Mouse (Mus musculus): Measurements from ENCODE around the gene Kctd10. TPM values are rescaled to one million over a fixed set of nuclear protein-coding genes. Genes with fewer than 3 reads are reported as not detected.

Gene Kctd10
- polyA plus RNA-seq, 1 experiment from 2014 or later, result 96.4 TPM

GRCm38 (mm10) chr5:114368121-114368520, 12.2 kb downstream of the Kctd10 start:
- ATAC-seq (ENCODE audit: low FRiP score, low TSS enrichment) (no peak), DNase-seq (ENCODE audit: low spot score) (no peak)
- no peak overlapping the region for H3K9ac ChIP-seq (ENCODE audit: low read length)
- H3K36me3 ChIP-seq (ENCODE audit: control insufficient read depth, insufficient read depth, low read length), result peaks cover 27% of the 10 kb centered on the region
- no peak for TF ChIP-seq EP300 (optimal IDR thresholded peaks at IDR 0.05)
- no peak for TF ChIP-seq CTCF (IDR thresholded peaks at IDR 0.05; ENCODE audit: low read depth)
- no peaks in the 10 kb centered on the region for H3K27me3 ChIP-seq (ENCODE audit: control insufficient read depth, insufficient read depth, low read length)
- no peaks in the 10 kb centered on the region for H3K9me3 ChIP-seq (ENCODE audit: control insufficient read depth, low read length)
- no peak overlapping the region for H3K4me2 ChIP-seq (replicated peaks; ENCODE audit: low read depth)
- H3K4me1 ChIP-seq (replicated peaks; ENCODE audit: control insufficient read depth, insufficient read depth), result peaks cover 35% of the 10 kb centered on the region
- no peak overlapping the region; the same call in 1 of the 2 replicates for H3K27ac ChIP-seq (replicated peaks)
- WGBS, result 82% methylated on average over 14 of the region's 14 CpGs
- no peak overlapping the region for H3K4me3 ChIP-seq (ENCODE audit: low read depth, low read length)

DNA sequence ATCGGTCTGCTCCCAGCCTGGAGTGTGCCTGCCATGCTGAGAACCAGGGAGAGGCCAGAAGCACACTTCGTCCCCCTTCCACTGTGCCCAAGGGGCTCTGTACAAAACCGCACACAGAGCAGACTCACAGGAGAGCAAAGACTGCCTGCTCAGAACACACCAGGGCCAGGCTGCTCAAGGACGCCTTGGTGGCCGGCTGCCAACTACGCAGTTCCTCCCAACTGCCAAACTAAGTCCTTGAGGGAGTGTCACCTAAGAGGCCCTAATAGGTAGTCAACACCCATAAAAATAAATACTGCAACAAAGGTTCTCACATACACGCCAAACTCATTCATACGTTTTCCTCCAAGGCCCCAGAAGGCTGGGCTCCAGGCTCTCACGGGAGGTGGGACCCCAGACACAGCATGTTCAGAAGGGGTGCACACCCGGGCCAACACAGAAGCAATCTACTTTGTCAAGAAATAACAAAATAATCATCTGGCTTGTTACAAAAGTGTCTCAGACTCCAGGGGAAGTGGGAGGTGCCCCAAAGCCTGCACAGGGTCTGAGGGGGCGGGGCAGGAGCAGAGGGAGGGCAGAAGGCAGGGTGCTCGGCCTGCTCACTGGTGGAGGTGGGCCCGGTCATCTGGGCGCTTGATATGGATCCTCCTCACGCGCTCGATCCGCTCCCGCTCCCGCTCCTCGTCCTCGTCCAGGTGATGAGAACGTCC, 15.1 kb downstream of the Kctd10 start:
- ATAC-seq (ENCODE audit: low FRiP score, low TSS enrichment), result peak; percentile 91
- H3K9ac ChIP-seq (ENCODE audit: low read length), result peak overlapping the region; percentile 45; the same call in 1 of the 2 replicates
- WGBS, result 45% methylated on average over 23 of the region's 23 CpGs
- peaks cover 33% of the 10 kb centered on the region for H3K36me3 ChIP-seq (ENCODE audit: control insufficient read depth, insufficient read depth, low read length)
- TF ChIP-seq CTCF (IDR thresholded peaks at IDR 0.05; ENCODE audit: low read depth) (no peak), EP300 (optimal IDR thresholded peaks at IDR 0.05) (no peak)
- no peaks in the 10 kb centered on the region for H3K27me3 ChIP-seq (ENCODE audit: control insufficient read depth, insufficient read depth, low read length)
- peak; percentile 92 for DNase-seq (ENCODE audit: low spot score)
- no peaks in the 10 kb centered on the region for H3K9me3 ChIP-seq (ENCODE audit: control insufficient read depth, low read length)
- H3K4me3 ChIP-seq (ENCODE audit: low read depth, low read length), result no peak overlapping the region
- 0 out of 2 replicates have a peak overlapping the region, but pooled peaks have one; percentile 8 for H3K4me2 ChIP-seq (replicated peaks; ENCODE audit: low read depth)
- peak overlapping the region; percentile 92 for H3K27ac ChIP-seq (replicated peaks)
- peaks cover 11% of the 10 kb centered on the region for H3K4me1 ChIP-seq (replicated peaks; ENCODE audit: control insufficient read depth, insufficient read depth)

- no peak overlapping the region for H3K4me2 ChIP-seq (replicated peaks; ENCODE audit: low read depth)
- TF ChIP-seq CTCF (IDR thresholded peaks at IDR 0.05; ENCODE audit: low read depth), result no peak
- no peak for TF ChIP-seq EP300 (optimal IDR thresholded peaks at IDR 0.05)
- H3K9me3 ChIP-seq (ENCODE audit: control insufficient read depth, low read length), result no peaks in the 10 kb centered on the region
- 85% methylated on average over 15 of the region's 15 CpGs for WGBS
- H3K4me1 ChIP-seq (replicated peaks; ENCODE audit: control insufficient read depth, insufficient read depth), result peaks cover 14% of the 10 kb centered on the region
- H3K4me3 ChIP-seq (ENCODE audit: low read depth, low read length), result no peak overlapping the region
- H3K9ac ChIP-seq (ENCODE audit: low read length), result no peak overlapping the region
- ATAC-seq (ENCODE audit: low FRiP score, low TSS enrichment) (no peak), DNase-seq (ENCODE audit: low spot score) (no peak)
- peaks cover 11% of the 10 kb centered on the region for H3K36me3 ChIP-seq (ENCODE audit: control insufficient read depth, insufficient read depth, low read length)
- H3K27me3 ChIP-seq (ENCODE audit: control insufficient read depth, insufficient read depth, low read length), result no peaks in the 10 kb centered on the region
- no peak overlapping the region for H3K27ac ChIP-seq (replicated peaks)
These were observed 19.3 kb downstream of the Kctd10 start for GRCm38 (mm10) chr5:114360968-114361367.

DNA sequence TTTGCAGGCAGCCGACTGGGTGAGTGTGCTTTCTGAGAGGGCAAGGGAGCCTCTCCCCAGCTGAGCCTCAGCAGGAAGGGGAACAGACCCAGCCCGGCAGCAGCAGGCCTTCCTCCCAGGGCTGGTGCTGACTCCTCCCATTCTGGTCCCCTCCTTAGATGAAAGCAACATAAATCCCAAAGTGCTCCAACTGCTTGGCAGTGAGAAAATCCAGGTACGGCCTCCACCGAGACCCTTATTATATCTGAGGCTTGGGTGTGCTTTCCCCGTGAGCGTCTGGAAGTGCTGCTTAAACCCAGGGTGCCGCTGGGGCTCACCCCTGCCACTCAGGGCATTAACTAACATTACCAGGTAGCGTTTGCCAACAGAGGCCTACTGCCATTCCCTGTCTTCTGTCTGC, 20.7 kb downstream of the Kctd10 start:
- ATAC-seq (ENCODE audit: low FRiP score, low TSS enrichment), result no peak
- no peak overlapping the region for H3K9ac ChIP-seq (ENCODE audit: low read length)
- DNase-seq (ENCODE audit: low spot score), result no peak
- H3K4me2 ChIP-seq (replicated peaks; ENCODE audit: low read depth), result no peak overlapping the region
- H3K4me1 ChIP-seq (replicated peaks; ENCODE audit: control insufficient read depth, insufficient read depth), result peaks cover 8% of the 10 kb centered on the region
- whole genome bisulfite sequencing, result 37% methylated on average over 8 of the region's 8 CpGs
- H3K27ac ChIP-seq (replicated peaks), result peak overlapping the region; percentile 40; the same call in 1 of the 2 replicates
- no peak for TF ChIP-seq CTCF (IDR thresholded peaks at IDR 0.05; ENCODE audit: low read depth)
- TF ChIP-seq EP300 (optimal IDR thresholded peaks at IDR 0.05), result no peak
- H3K36me3 ChIP-seq (ENCODE audit: control insufficient read depth, insufficient read depth, low read length), result peaks cover 9% of the 10 kb centered on the region
- no peaks in the 10 kb centered on the region for H3K27me3 ChIP-seq (ENCODE audit: control insufficient read depth, insufficient read depth, low read length)
- H3K4me3 ChIP-seq (ENCODE audit: low read depth, low read length), result no peak overlapping the region
- H3K9me3 ChIP-seq (ENCODE audit: control insufficient read depth, low read length), result no peaks in the 10 kb centered on the region

DNA sequence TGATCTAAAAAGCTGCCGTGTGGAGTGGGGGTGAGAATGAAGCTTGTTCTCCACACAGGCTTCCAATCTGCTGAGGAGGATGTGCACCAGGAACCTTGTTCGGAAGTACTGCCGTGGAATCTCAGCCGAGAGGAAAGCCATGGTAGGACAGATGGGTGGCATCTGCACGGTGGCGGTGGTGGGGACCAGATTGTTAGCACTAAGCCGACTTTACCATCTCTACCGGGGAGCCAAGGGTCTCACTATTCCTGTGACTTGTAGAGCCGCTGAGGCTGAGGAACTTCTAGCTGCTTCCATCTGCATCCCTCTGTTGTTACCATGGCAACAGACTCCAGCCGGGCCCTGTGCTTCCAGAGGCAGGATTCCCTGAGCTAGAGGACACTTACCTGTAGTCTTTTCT, 21.5 kb downstream of the Kctd10 start:
- no peak for TF ChIP-seq EP300 (optimal IDR thresholded peaks at IDR 0.05)
- TF ChIP-seq CTCF (IDR thresholded peaks at IDR 0.05; ENCODE audit: low read depth), result no peak
- no peak overlapping the region for H3K4me2 ChIP-seq (replicated peaks; ENCODE audit: low read depth)
- H3K4me1 ChIP-seq (replicated peaks; ENCODE audit: control insufficient read depth, insufficient read depth), result peaks cover 8% of the 10 kb centered on the region; the same call in 1 of the 2 replicates
- H3K27ac ChIP-seq (replicated peaks), result peak overlapping the region; percentile 40
- H3K36me3 ChIP-seq (ENCODE audit: control insufficient read depth, insufficient read depth, low read length), result peaks cover 9% of the 10 kb centered on the region; the same call in 1 of the 2 replicates
- no peaks in the 10 kb centered on the region for H3K27me3 ChIP-seq (ENCODE audit: control insufficient read depth, insufficient read depth, low read length)
- no peak for ATAC-seq (ENCODE audit: low FRiP score, low TSS enrichment)
- H3K9ac ChIP-seq (ENCODE audit: low read length), result no peak overlapping the region
- H3K9me3 ChIP-seq (ENCODE audit: control insufficient read depth, low read length), result no peaks in the 10 kb centered on the region
- no peak for DNase-seq (ENCODE audit: low spot score)
- no peak overlapping the region for H3K4me3 ChIP-seq (ENCODE audit: low read depth, low read length)
- WGBS, result 75% methylated on average over 10 of the region's 10 CpGs

Measured in stomach, postnatal 0 days (tissue).